8 mouse cellular contexts compared by ENCODE assay signal in genomic region chr4:32250333-32251004, GRCm38 (mm10). TPM values are rescaled to one million over a fixed set of nuclear protein-coding genes. Genes with fewer than 3 reads are reported as not detected.
DNase-seq lines count a peak whose midpoint lies in the region; ATAC-seq and TF ChIP-seq lines count a peak whose summit lies in the region.

No protein-coding gene starts in this region.

- peaks cover 2 to 4% of the 10 kb centered on the region in 2 experiments for H3K27me3 ChIP-seq in MEL (ENCODE audit: control insufficient read depth in 1 of 2, insufficient read depth in 2 of 2, low read length in 2 of 2)
- no peaks in the 10 kb centered on the region for H3K27me3 ChIP-seq in embryonic facial prominence, embryonic 12.5 days
- no peaks in the 10 kb centered on the region for H3K27me3 ChIP-seq in limb, embryonic 13.5 days
- H3K27me3 ChIP-seq in midbrain, embryonic 13.5 days = no peaks in the 10 kb centered on the region

- no peaks in the 10 kb centered on the region for H3K9me3 ChIP-seq in MEL (replicated peaks; ENCODE audit: insufficient read depth, low read length)
- no peaks in the 10 kb centered on the region for H3K9me3 ChIP-seq in embryonic facial prominence, embryonic 12.5 days
- H3K9me3 ChIP-seq in limb, embryonic 13.5 days = no peaks in the 10 kb centered on the region
- H3K9me3 ChIP-seq in midbrain, embryonic 13.5 days = no peaks in the 10 kb centered on the region

- WGBS in embryonic facial prominence, embryonic 12.5 days = 7% methylated on average over 16 of the region's 16 CpGs
- 18% methylated on average over 16 of the region's 16 CpGs for WGBS in limb, embryonic 13.5 days
- WGBS in midbrain, embryonic 13.5 days = 4% methylated on average over 16 of the region's 16 CpGs

- no peak overlapping the region for H3K9ac ChIP-seq in MEL (ENCODE audit: control insufficient read depth, low read depth, low read length, poor library complexity, severe bottlenecking)
- H3K9ac ChIP-seq in embryonic facial prominence, embryonic 12.5 days = peak overlapping the region; percentile 34; the same call in 1 of the 2 replicates
- H3K9ac ChIP-seq in limb, embryonic 13.5 days = 0 out of 2 replicates have a peak overlapping the region, but pooled peaks have one; percentile 43
- H3K9ac ChIP-seq in midbrain, embryonic 13.5 days (replicated peaks) = peak overlapping the region; percentile 60

- no peak for ATAC-seq in cerebellum, adult (ENCODE audit: insufficient number of reproducible peaks, low FRiP score, low TSS enrichment)
- ATAC-seq in embryonic facial prominence, embryonic 12.5 days (ENCODE audit: insufficient number of reproducible peaks, insufficient read depth, low FRiP score, low TSS enrichment) = 0 out of 2 replicates have a peak, but pooled peaks have one; percentile 29
- ATAC-seq in limb, embryonic 13.5 days (ENCODE audit: low FRiP score, low read depth) = 0 out of 2 replicates have a peak, but pooled peaks have one; percentile 5
- peak; percentile 19; the same call in 1 of the 2 replicates for ATAC-seq in midbrain, embryonic 13.5 days

- no peaks in the 10 kb centered on the region for H3K79me2 ChIP-seq in MEL (ENCODE audit: control insufficient read depth, insufficient read depth, low read length, poor library complexity)

- no peak for TF ChIP-seq CTCF in MEL (IDR thresholded peaks at IDR 0.05 in 2 of 3, conservative IDR thresholded peaks at IDR 0.05 in 1 of 3; ENCODE audit: control insufficient read depth in 1 of 3, insufficient read depth in 1 of 3, low read depth in 2 of 3, low read length in 3 of 3, poor library complexity in 1 of 3, severe bottlenecking in 1 of 3)

- no peak overlapping the region for H3K27ac ChIP-seq in MEL (ENCODE audit: control insufficient read depth, low read depth, low read length)
- H3K27ac ChIP-seq in embryonic facial prominence, embryonic 12.5 days = peak overlapping the region; percentile 84
- peak overlapping the region; percentile 61 for H3K27ac ChIP-seq in limb, embryonic 13.5 days
- peak overlapping the region; percentile 78 for H3K27ac ChIP-seq in midbrain, embryonic 13.5 days

- no peak for TF ChIP-seq RAD21 in MEL (IDR thresholded peaks at IDR 0.05; ENCODE audit: low read depth, low read length)

- peak overlapping the region; percentile 36 for H3K4me2 ChIP-seq in embryonic facial prominence, embryonic 12.5 days (replicated peaks)
- peak overlapping the region; percentile 49 for H3K4me2 ChIP-seq in limb, embryonic 13.5 days (replicated peaks)
- peak overlapping the region; percentile 46 for H3K4me2 ChIP-seq in midbrain, embryonic 13.5 days (replicated peaks)

- no peaks in the 10 kb centered on the region for H3K36me3 ChIP-seq in MEL (ENCODE audit: control insufficient read depth in 1 of 2, insufficient read depth in 2 of 2, low read length in 2 of 2)
- H3K36me3 ChIP-seq in embryonic facial prominence, embryonic 12.5 days = no peaks in the 10 kb centered on the region
- no peaks in the 10 kb centered on the region for H3K36me3 ChIP-seq in limb, embryonic 13.5 days
- H3K36me3 ChIP-seq in midbrain, embryonic 13.5 days = no peaks in the 10 kb centered on the region

- TF ChIP-seq EP300 in MEL (IDR thresholded peaks at IDR 0.05; ENCODE audit: low read depth in 1 of 2, low read length in 2 of 2) = 0 out of 4 replicates have a peak, but pooled peaks of 1 of the 2 experiments have one; percentile 23

- peak overlapping the region; percentile 35 to 47 for H3K4me3 ChIP-seq in MEL (ENCODE audit: control insufficient read depth in 1 of 2, insufficient read depth in 1 of 2, low read depth in 2 of 2, low read length in 2 of 2)
- no peak overlapping the region for H3K4me3 ChIP-seq in embryonic facial prominence, embryonic 12.5 days
- no peak overlapping the region; the same call in 1 of the 2 replicates for H3K4me3 ChIP-seq in limb, embryonic 13.5 days
- peak overlapping the region; percentile 3 for H3K4me3 ChIP-seq in midbrain, embryonic 13.5 days (replicated peaks)

- H3K4me1 ChIP-seq in MEL (ENCODE audit: control insufficient read depth in 1 of 2, insufficient read depth in 2 of 2, low read length in 2 of 2) = peaks cover 0 to 13% of the 10 kb centered on the region in 2 experiments; a peak in 2 of 4 replicates
- H3K4me1 ChIP-seq in embryonic facial prominence, embryonic 12.5 days = peaks cover 49% of the 10 kb centered on the region
- peaks cover 50% of the 10 kb centered on the region for H3K4me1 ChIP-seq in limb, embryonic 13.5 days
- H3K4me1 ChIP-seq in midbrain, embryonic 13.5 days (replicated peaks) = peaks cover 67% of the 10 kb centered on the region

- peak; percentile 50 for DNase-seq in cerebellum, adult 9-11 months
- DNase-seq in MEL (ENCODE audit: low read depth, low spot score) = peak; percentile 47
- DNase-seq in heart, postnatal 4 days = peak; percentile 47
- DNase-seq in urinary bladder, postnatal 36 days (ENCODE audit: low spot score in 2 of 2) = no peak

- TF ChIP-seq POLR2A in MEL (IDR thresholded peaks at IDR 0.05; ENCODE audit: control insufficient read depth in 1 of 2, insufficient read depth in 1 of 2, low read depth in 1 of 2, low read length in 2 of 2, poor library complexity in 1 of 2) = no peak

TF ChIP-seq in MEL, 35 proteins besides CTCF, POLR2A, EP300 and RAD21:
- TF ChIP-seq ELF1 (IDR thresholded peaks at IDR 0.05; ENCODE audit: low read depth, low read length) (no peak), GATA1 (IDR thresholded peaks at IDR 0.05; ENCODE audit: low read depth, low read length) (0 out of 2 replicates have a peak, but pooled peaks have one; percentile 14), NRF1 (IDR thresholded peaks at IDR 0.05; ENCODE audit: insufficient read depth, low read depth, low read length, poor library complexity, severe bottlenecking) (no peak), MXI1 (IDR thresholded peaks at IDR 0.05; ENCODE audit: low read depth, low read length) (0 out of 2 replicates have a peak, but pooled peaks have one; percentile 18), TAL1 (IDR thresholded peaks at IDR 0.05; ENCODE audit: low read length) (peak; percentile 29), CHD2 (IDR thresholded peaks at IDR 0.05; ENCODE audit: low read length) (no peak), JUND (IDR thresholded peaks at IDR 0.05; ENCODE audit: low read depth, low read length) (0 out of 2 replicates have a peak, but pooled peaks have one; percentile 55), TBP (IDR thresholded peaks at IDR 0.05; ENCODE audit: low read depth, low read length) (no peak), MEF2A (IDR thresholded peaks at IDR 0.05; ENCODE audit: extremely low read depth, insufficient replicate concordance, low read depth, low read length, poor library complexity, severe bottlenecking) (no peak), E2F4 (IDR thresholded peaks at IDR 0.05; ENCODE audit: borderline replicate concordance, low read depth, low read length) (no peak), ZMIZ1 (IDR thresholded peaks at IDR 0.05; ENCODE audit: low read depth, low read length) (no peak)

RNA-seq across cellular contexts. Expression of gene Bach2, which starts 11.9 kb away (rescaled TPM):
- total RNA-seq in MEL (2012; rRNA removed) = not detected in 2 replicates
- under 1 TPM in 1 of 2 experiments, not detected in 1; 0.04 TPM for polyA plus RNA-seq in MEL (2012; ENCODE audit: insufficient read depth in 1 of 2, insufficient read length in 2 of 2, low read depth in 1 of 2, low replicate concordance in 2 of 2, missing spikeins in 1 of 2)
- polyA plus RNA-seq in embryonic facial prominence, embryonic 12.5 days (2016; fragmentation: Nextera tagmentation; extraction: Ambion mirVana) = 13.0 and 13.5 TPM in 2 replicates
- 10 to 100 TPM; 23.9 to 24.5 TPM for total RNA-seq in heart, postnatal 4 days (2021)
- polyA plus RNA-seq in limb, embryonic 13.5 days (2015; fragmentation: Nextera tagmentation; extraction: Ambion mirVana) = 9.2 and 12.2 TPM in 2 replicates
- 21.3 and 22.7 TPM in 2 replicates for polyA plus RNA-seq in midbrain, embryonic 13.5 days (2015; fragmentation: Nextera tagmentation; extraction: Ambion mirVana)

Comparison
In these comparisons a context has a peak if more than half of its experiments do, and no peak if none do; other contexts are left out.
1. DNase-seq: peak in cerebellum, adult 9-11 months (single experiment), MEL (single experiment) and heart, postnatal 4 days (single experiment); none in urinary bladder, postnatal 36 days (0 of 2).
2. H3K4me3 ChIP-seq: peak in MEL (2 of 2) and midbrain, embryonic 13.5 days (single experiment); none in embryonic facial prominence, embryonic 12.5 days (single experiment) and limb, embryonic 13.5 days (single experiment).
3. Peak in every context shown above with its lines, with median percentiles within 50 percentile points of each other: H3K4me2 ChIP-seq.